In genomic region chr2:71013521-71013920, GRCm38 (mm10) we compare ENCODE assay signal across 18 mouse cellular contexts.
"Had no signal": no experiment of that assay in that cellular context is flagged by ENCODE, and none has a peak within 500 bp of the region (broad histone marks: within the 10 kb centered on the region; RNA-seq: fewer than 3 reads in every experiment).

No protein-coding gene starts in this region.

- H3K4me1 ChIP-seq: midbrain, embryonic 10.5 days; midbrain, embryonic 12.5 days; neural tube, embryonic 13.5 days; neural tube, embryonic 15.5 days had no signal

- H3K9me3 ChIP-seq: midbrain, embryonic 10.5 days; midbrain, embryonic 12.5 days; neural tube, embryonic 15.5 days had no signal

- H3K27me3 ChIP-seq: midbrain, embryonic 12.5 days; neural tube, embryonic 13.5 days; neural tube, embryonic 15.5 days had no signal

- H3K27ac ChIP-seq: midbrain, embryonic 10.5 days; midbrain, embryonic 12.5 days; neural tube, embryonic 13.5 days; neural tube, embryonic 15.5 days had no signal

- H3K4me2 ChIP-seq: lung, embryonic 14.5 days; midbrain, embryonic 12.5 days; neural tube, embryonic 13.5 days; neural tube, embryonic 15.5 days had no signal

- DNase-seq: lung, embryonic 14.5 days; lung, postnatal 10 days; lung, postnatal 4 days; midbrain, embryonic 14.5 days; retina, postnatal 1 day; right cerebral cortex, adult 18-20 months; right cerebral cortex, postnatal 25 days; right cerebral cortex, postnatal 4 days; spleen, adult 18-20 months; thymus, adult 18-20 months; thymus, postnatal 14 days; thymus, postnatal 36 days had no signal

- ATAC-seq: midbrain, embryonic 16.5 days had no signal

- H3K36me3 ChIP-seq: midbrain, embryonic 10.5 days; midbrain, embryonic 12.5 days; neural tube, embryonic 13.5 days; neural tube, embryonic 15.5 days had no signal

- H3K4me3 ChIP-seq: midbrain, embryonic 10.5 days; midbrain, embryonic 12.5 days; myocyte; neural tube, embryonic 13.5 days; neural tube, embryonic 15.5 days had no signal

- H3K9ac ChIP-seq: lung, embryonic 14.5 days; midbrain, embryonic 12.5 days; neural tube, embryonic 13.5 days; neural tube, embryonic 15.5 days had no signal
